Mouse (Mus musculus) bone marrow, adult 2 months (tissue): ENCODE data around the gene Aamp. TPM values are rescaled to one million over a fixed set of nuclear protein-coding genes. Genes with fewer than 3 reads are reported as not detected.

Experiments
- H3K27ac ChIP-seq: fragments of 200-500 bp; 2 replicates; pipeline ENCODE4 v1.5.1; 2012; ENCODE audit warnings: low read depth, mild to moderate bottlenecking, control low read depth, inconsistent platforms, low read length; ENCODE audit not compliant: control insufficient read depth, poor library complexity, insufficient read depth
- H3K4me1 ChIP-seq: fragments of 200-500 bp; 2 replicates; pipeline ENCODE4 v1.6.1; 2011; ENCODE audit warnings: low read length; ENCODE audit not compliant: control insufficient read depth, insufficient read depth
- H3K4me3 ChIP-seq: fragments of 200-500 bp; replicated peaks from 2 replicates; pipeline ENCODE3; 2011; ENCODE audit warnings: mild to moderate bottlenecking, low read depth, low read length, control low read depth; ENCODE audit not compliant: control insufficient read depth
- CTCF ChIP-seq: fragments of 200-500 bp; IDR thresholded peaks from 2 replicates; pipeline ENCODE4 v1.5.1; 2011; ENCODE audit warnings: low read length, control low read depth; ENCODE audit not compliant: control insufficient read depth, insufficient read depth
- POLR2A ChIP-seq: fragments of 200-500 bp; IDR thresholded peaks from 2 replicates; pipeline ENCODE4 v1.6.1; 2011; ENCODE audit warnings: low read depth, mild to moderate bottlenecking, control low read depth, low read length, borderline replicate concordance; ENCODE audit not compliant: control insufficient read depth
- WGBS: fragments of 180-500 bp; shearing (Covaris S2); methylation state at CpG from one replicate; pipeline ENCODE4 v1.1.7; 2018; 5-methylcytosine and 5-hydroxymethylcytosine counted together
- polyA plus RNA-seq: library from polyadenylated mRNA; stranded (reverse); fragments of >200 nt; gene quantifications from 2 replicates; pipeline ENCODE4 v1.2.4, GENCODE M21; 2011; ENCODE audit warnings: low replicate concordance; ENCODE audit not compliant: missing spikeins, insufficient read depth, insufficient read length

Gene Aamp
- polyA plus RNA-seq, 1 experiment = 76.6 TPM

- H3K4me1 ChIP-seq = no peaks in the 10 kb centered on the region; the same call in 1 of the 2 replicates
- 54% methylated on average over 4 of the region's 4 CpGs for WGBS
- no peak overlapping the region for H3K27ac ChIP-seq
- H3K4me3 ChIP-seq = no peak overlapping the region
- no peak for TF ChIP-seq POLR2A
- no peak for TF ChIP-seq CTCF
Measured at GRCm38 (mm10) chr1:74316114-74316827, 31.7 kb upstream of the Aamp start.

GRCm38 (mm10) chr1:74314796-74315195 lies 30.3 kb upstream of the Aamp start:
- Histone ChIP-seq H3K27ac (no peak overlapping the region), H3K4me1 (no peaks in the 10 kb centered on the region; the same call in 1 of the 2 replicates), H3K4me3 (no peak overlapping the region)
- TF ChIP-seq CTCF = no peak
- TF ChIP-seq POLR2A = no peak
- WGBS = 73% methylated on average over 3 of the region's 3 CpGs

GRCm38 (mm10) chr1:74313049-74313692 lies 28.6 kb upstream of the Aamp start:
- peak; percentile 32; the same call in 1 of the 2 replicates for TF ChIP-seq CTCF
- no peak for TF ChIP-seq POLR2A
- no peaks in the 10 kb centered on the region; the same call in 1 of the 2 replicates for H3K4me1 ChIP-seq
- no peak overlapping the region for H3K27ac ChIP-seq
- WGBS = 3% methylated on average over 3 of the region's 3 CpGs
- H3K4me3 ChIP-seq = no peak overlapping the region

GRCm38 (mm10) chr1:74309767-74310166 lies 25.2 kb upstream of the Aamp start:
- H3K4me3 ChIP-seq = no peak overlapping the region
- 44% methylated on average over 3 of the region's 3 CpGs for WGBS
- TF ChIP-seq POLR2A (no peak), CTCF (no peak)

GRCm38 (mm10) chr1:74308001-74308964 lies 23.7 kb upstream of the Aamp start:
- Histone ChIP-seq H3K4me3 (no peak overlapping the region), H3K27ac (no peak overlapping the region), H3K4me1 (no peaks in the 10 kb centered on the region; the same call in 1 of the 2 replicates)
- no peak for TF ChIP-seq CTCF
- no peak for TF ChIP-seq POLR2A
- 58% methylated on average over 10 of the region's 10 CpGs for WGBS

More at GRCm38 (mm10) chr1:74309767-74310166, 25.2 kb upstream of the Aamp start:
- Histone ChIP-seq H3K4me1 (no peaks in the 10 kb centered on the region; the same call in 1 of the 2 replicates), H3K27ac (no peak overlapping the region)

GRCm38 (mm10) chr1:74307146-74307545 lies 22.6 kb upstream of the Aamp start:
- TF ChIP-seq CTCF = no peak
- TF ChIP-seq POLR2A = no peak
- Histone ChIP-seq H3K4me1 (no peaks in the 10 kb centered on the region; the same call in 1 of the 2 replicates), H3K27ac (no peak overlapping the region), H3K4me3 (no peak overlapping the region)
- 82% methylated on average over 1 of the region's 1 CpGs for WGBS

- Histone ChIP-seq H3K27ac (no peak within 1 kb of the TSS), H3K4me3 (no peak within 1 kb of the TSS), H3K4me1 (no peaks in the 10 kb centered on the region; the same call in 1 of the 2 replicates)
- 89% methylated on average over 2 of the region's 2 CpGs for WGBS
- TF ChIP-seq POLR2A (no peak), CTCF (no peak)
Measured at GRCm38 (mm10) chr1:74305522-74305921, 21.0 kb upstream of the Aamp start, which contains the start of gene Tmbim1. Gene Tmbim1, minus strand, starts transcription at chr1:74305622.
